In the genomic region with DNA sequence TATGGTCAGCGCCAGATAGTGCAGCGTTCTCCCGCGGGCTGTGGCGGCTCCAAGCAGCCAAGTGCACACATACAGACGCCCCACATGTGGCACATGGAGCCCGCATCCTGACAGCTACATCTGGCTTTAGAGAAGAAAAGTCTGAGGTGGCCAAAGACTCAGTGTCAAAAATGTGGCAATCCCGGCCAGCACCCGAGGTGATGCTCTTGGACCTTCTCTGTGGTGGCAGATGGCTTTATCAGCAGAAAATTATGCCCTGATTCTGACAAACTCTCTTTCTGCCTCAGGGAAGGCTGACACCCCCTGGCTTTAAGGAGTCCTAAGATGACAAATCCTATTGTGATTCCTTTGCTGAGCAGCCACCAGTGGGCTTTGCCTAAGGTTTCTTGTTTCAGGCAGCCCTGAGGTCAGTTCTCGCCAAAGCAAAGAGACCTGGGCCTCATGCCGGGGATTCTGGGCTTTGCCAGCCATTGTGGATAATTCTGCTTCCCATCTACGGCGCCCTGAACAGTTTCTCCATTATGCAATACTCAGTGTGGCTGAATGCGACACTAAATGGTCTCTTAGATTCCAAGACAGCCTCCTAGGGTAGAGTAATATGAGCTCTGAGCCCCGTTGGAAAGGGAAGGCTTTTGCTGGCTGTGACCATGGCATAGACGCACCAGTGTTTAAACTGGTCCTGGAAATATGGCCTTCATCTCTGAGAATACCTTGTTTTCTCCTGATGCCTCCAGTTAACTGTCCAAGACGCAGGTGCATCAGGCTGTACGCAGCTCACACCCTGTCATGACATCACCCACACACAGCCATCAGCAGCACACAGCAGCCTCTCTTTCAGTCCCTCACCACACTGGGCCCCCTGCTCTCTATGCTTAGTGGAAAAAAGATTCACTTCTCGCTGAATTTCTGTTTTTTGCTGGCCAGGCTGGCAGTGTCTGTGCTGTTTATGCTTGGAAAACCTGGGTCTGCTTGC, we compare ENCODE assay signal across 11 mouse cellular contexts.
DNase-seq lines count a peak whose midpoint lies in the region; ATAC-seq lines count a peak whose summit lies in the region.
"Had no signal": no experiment of that assay in that cellular context is flagged by ENCODE, and none has a peak within 500 bp of the region (broad histone marks: within the 10 kb centered on the region; RNA-seq: fewer than 3 reads in every experiment).

No protein-coding gene starts in this region.

- H3K9me3 ChIP-seq in heart, embryonic 12.5 days (replicated peaks) = no peaks in the 10 kb centered on the region
- H3K9me3 ChIP-seq: liver, embryonic 12.5 days had no signal

- H3K4me2 ChIP-seq in heart, embryonic 12.5 days = no peak overlapping the region
- H3K4me2 ChIP-seq: liver, embryonic 12.5 days had no signal

- no peaks in the 10 kb centered on the region for H3K4me1 ChIP-seq in heart, embryonic 12.5 days (replicated peaks)
- H3K4me1 ChIP-seq: liver, embryonic 12.5 days had no signal

- 71% methylated on average over 19 of the region's 19 CpGs for WGBS in heart, embryonic 12.5 days

- peaks cover 6% of the 10 kb centered on the region; the same call in 1 of the 2 replicates for H3K36me3 ChIP-seq in heart, embryonic 12.5 days
- H3K36me3 ChIP-seq: liver, embryonic 12.5 days had no signal

- H3K4me3 ChIP-seq in heart, embryonic 12.5 days = no peak overlapping the region
- H3K4me3 ChIP-seq: liver, embryonic 12.5 days had no signal

- no peak overlapping the region for H3K9ac ChIP-seq in heart, embryonic 12.5 days
- H3K9ac ChIP-seq: liver, embryonic 12.5 days had no signal

- H3K27ac ChIP-seq in heart, embryonic 12.5 days (ENCODE audit: poor library complexity, severe bottlenecking) = no peak overlapping the region
- H3K27ac ChIP-seq: kidney, postnatal 0 days; liver, embryonic 12.5 days had no signal

- intact Hi-C loops in heart, postnatal 10 days (cut with DNase I) = no loop called here

- ATAC-seq in heart, embryonic 12.5 days (ENCODE audit: insufficient number of reproducible peaks, low FRiP score) = no peak
- 0 out of 2 replicates have a peak, but pooled peaks have one; percentile 14 for ATAC-seq in monocyte, adult 5-6 weeks (replicated peaks; ENCODE audit: insufficient number of reproducible peaks, low FRiP score, low TSS enrichment, poor library complexity, severe bottlenecking)
- ATAC-seq: liver, embryonic 12.5 days had no signal

- H3K27me3 ChIP-seq in heart, embryonic 12.5 days (replicated peaks) = no peaks in the 10 kb centered on the region
- H3K27me3 ChIP-seq: liver, embryonic 12.5 days had no signal

- peak; percentile 51 to 54 for DNase-seq in heart, adult 18-20 months
- DNase-seq in retina, postnatal 1 day = peak; percentile 15
- no peak for DNase-seq in retina, embryonic 14.5 days (ENCODE audit: low spot score)
- DNase-seq in heart, postnatal 10 days = peak; percentile 40 to 44
- no peak for DNase-seq in thymus, postnatal 4 days
- DNase-seq in urinary bladder, postnatal 4 days (ENCODE audit: low spot score in 2 of 2) = no peak
- DNase-seq: embryo, embryonic 11 days had no signal

Comparison
In these comparisons a context has a peak if more than half of its experiments do, and no peak if none do; other contexts are left out.
1. DNase-seq: peak in heart, adult 18-20 months (2 of 2), retina, postnatal 1 day (single experiment) and heart, postnatal 10 days (2 of 2); none in retina, embryonic 14.5 days (single experiment), thymus, postnatal 4 days (single experiment) and urinary bladder, postnatal 4 days (0 of 2).